Mouse (Mus musculus) limb, embryonic 10.5 days (tissue): Measurements from ENCODE around the gene Cand2. TPM values are rescaled to one million over a fixed set of nuclear protein-coding genes. Genes with fewer than 3 reads are reported as not detected.

Experiments used
- DNase-seq: peaks from one replicate; pipeline ENCODE4 v3.0.0-alpha.2; 2017; ENCODE audit warnings: low spot score
- H3K27ac ChIP-seq: fragments of 300-500 bp; sonication (generic); 2 replicates; pipeline ENCODE4 v1.5.1; 2016; ENCODE audit warnings: mild to moderate bottlenecking
- H3K27me3 ChIP-seq: fragments of 300-500 bp; sonication (generic); 2 replicates; pipeline ENCODE4 v1.6.1; 2016; ENCODE audit warnings: low read depth, mild to moderate bottlenecking; ENCODE audit not compliant: poor library complexity, severe bottlenecking
- H3K36me3 ChIP-seq: fragments of 300-500 bp; sonication (generic); 2 replicates; pipeline ENCODE4 v1.6.1; 2016; ENCODE audit warnings: mild to moderate bottlenecking, moderate library complexity
- H3K4me1 ChIP-seq: fragments of 300-500 bp; sonication (generic); 2 replicates; pipeline ENCODE4 v1.6.1; 2016
- H3K4me3 ChIP-seq: fragments of 300-500 bp; sonication (generic); 2 replicates; pipeline ENCODE4 v1.5.1; 2016; ENCODE audit warnings: mild to moderate bottlenecking, moderate library complexity
- H3K9me3 ChIP-seq: fragments of 300-500 bp; sonication (generic); replicated peaks from 2 replicates; pipeline ENCODE4 v1.6.1; 2016; ENCODE audit warnings: mild to moderate bottlenecking
- WGBS: fragments of 180-500 bp; shearing (Covaris S2); methylation state at CpG from one replicate; pipeline ENCODE4 v1.1.7; 2016; 5-methylcytosine and 5-hydroxymethylcytosine counted together
- polyA plus RNA-seq: library from polyadenylated mRNA; unstranded; fragments of >200 nt; fragmentation: Nextera tagmentation; extraction: Ambion mirVana; gene quantifications from 2 replicates; pipeline ENCODE4 v1.2.1, GENCODE M21; 2016

Cand2 gene
- polyA plus RNA-seq: 73.1 and 88.1 TPM in 2 replicates

DNA sequence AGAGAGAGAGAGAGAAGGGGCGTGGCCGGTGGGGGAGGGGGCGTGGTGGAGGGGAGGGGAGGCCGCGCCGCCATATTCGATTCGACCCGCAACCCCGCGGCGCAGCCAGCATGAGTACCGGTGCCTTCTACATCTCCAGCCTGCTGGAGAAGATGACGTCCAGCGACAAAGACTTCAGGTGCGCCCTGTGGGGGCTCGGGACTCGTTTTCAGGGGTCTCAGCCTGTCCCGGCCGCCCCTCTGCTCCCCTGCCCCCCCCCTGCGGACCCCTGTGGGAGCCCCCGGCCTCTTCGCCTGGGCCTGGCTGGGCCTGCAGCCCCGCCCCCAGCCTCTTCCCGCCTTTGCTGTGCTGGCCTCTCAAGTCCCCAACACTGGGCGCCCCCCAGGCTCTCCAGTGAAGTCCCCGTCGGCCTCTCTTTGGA lies at the start of gene Cand2:
Gene Cand2, plus strand, starts transcription at position 38 of the 421 bp plus-strand sequence.
- Histone ChIP-seq H3K4me1 (peaks cover 30% of the 10 kb centered on the region), H3K36me3 (peaks cover 27% of the 10 kb centered on the region), H3K4me3 (peak within 1 kb of the TSS; percentile 87), H3K27me3 (no peaks in the 10 kb centered on the region), H3K9me3 (no peaks in the 10 kb centered on the region), H3K27ac (peak within 1 kb of the TSS; percentile 99)
- peak; percentile 88 for DNase-seq
- under 1% methylated on average over 27 of the region's 28 CpGs for WGBS

GRCm38 (mm10) chr6:115727108-115727507 lies 47.2 kb upstream of the Cand2 start:
- WGBS: 87% methylated on average over 1 of the region's 1 CpGs
- Histone ChIP-seq H3K36me3 (no peaks in the 10 kb centered on the region), H3K27ac (no peak overlapping the region), H3K4me3 (no peak overlapping the region), H3K9me3 (no peaks in the 10 kb centered on the region), H3K4me1 (0 out of 2 replicates have a peak, but pooled peaks cover 10% of the 10 kb centered on the region), H3K27me3 (no peaks in the 10 kb centered on the region)
- DNase-seq: peak; percentile 64

DNA sequence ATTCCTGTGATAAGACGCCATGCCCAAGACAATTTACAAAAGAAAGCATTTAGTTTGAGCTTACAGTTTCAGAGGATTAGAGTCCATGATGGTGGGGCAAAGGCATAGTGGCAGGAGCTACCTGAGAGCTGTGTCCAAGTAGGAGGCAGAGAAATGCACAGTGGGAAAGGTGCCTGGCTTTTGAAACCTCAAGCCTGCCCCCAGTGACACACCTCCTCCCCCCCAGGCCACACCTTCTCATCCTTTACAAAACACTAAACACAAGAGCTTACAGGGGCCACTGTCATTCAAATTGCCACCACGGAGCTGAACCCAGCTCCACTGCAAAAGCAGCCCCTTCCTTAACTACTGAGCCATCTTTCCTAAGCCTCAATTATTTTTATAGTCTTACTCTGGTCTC lies 46.8 kb upstream of the Cand2 start:
- H3K36me3 ChIP-seq: no peaks in the 10 kb centered on the region
- no peak for DNase-seq
- H3K27ac ChIP-seq: no peak overlapping the region
- 62% methylated on average over 2 of the region's 2 CpGs for WGBS
- H3K9me3 ChIP-seq: no peaks in the 10 kb centered on the region
- no peak overlapping the region for H3K4me3 ChIP-seq
- 0 out of 2 replicates have a peak, but pooled peaks cover 10% of the 10 kb centered on the region for H3K4me1 ChIP-seq
- H3K27me3 ChIP-seq: no peaks in the 10 kb centered on the region

DNA sequence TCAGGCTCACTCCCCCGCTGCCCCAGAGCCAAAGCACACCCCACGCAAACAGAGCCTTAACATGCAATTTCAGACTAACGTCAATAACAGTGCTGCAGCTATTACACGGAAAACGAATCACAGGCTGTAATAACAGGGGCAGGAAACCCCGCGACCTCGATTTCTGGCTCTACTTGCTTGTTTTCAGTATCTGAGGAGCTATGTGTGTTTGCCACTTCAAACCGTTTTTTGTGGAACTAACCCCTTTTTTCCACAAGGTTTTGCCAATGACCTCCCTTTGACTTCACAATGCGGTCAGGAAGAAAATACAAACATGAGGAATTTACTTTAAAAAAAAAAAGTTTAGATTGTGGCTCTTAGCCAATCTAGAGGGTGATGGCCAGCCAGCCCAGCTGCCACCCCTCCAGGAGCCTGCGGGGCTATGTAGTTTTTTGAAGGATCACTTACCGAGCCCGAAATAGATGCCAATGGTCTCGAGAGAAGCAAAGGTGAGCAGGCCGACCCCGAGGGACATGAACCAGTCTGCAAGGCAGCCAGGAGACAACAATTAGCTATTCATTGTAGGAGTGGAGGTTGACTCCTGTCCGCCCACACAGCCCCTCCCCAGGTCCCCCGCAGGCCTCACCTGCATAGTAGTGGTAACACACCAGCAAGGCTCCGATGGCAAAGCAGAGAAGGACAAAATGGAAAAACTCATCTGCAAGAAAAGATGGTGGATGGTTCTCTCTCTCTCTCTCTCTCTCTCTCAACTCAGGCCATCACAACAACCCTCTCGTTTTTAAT lies 43.6 kb upstream of the Cand2 start:
- H3K27ac ChIP-seq: no peak overlapping the region

DNA sequence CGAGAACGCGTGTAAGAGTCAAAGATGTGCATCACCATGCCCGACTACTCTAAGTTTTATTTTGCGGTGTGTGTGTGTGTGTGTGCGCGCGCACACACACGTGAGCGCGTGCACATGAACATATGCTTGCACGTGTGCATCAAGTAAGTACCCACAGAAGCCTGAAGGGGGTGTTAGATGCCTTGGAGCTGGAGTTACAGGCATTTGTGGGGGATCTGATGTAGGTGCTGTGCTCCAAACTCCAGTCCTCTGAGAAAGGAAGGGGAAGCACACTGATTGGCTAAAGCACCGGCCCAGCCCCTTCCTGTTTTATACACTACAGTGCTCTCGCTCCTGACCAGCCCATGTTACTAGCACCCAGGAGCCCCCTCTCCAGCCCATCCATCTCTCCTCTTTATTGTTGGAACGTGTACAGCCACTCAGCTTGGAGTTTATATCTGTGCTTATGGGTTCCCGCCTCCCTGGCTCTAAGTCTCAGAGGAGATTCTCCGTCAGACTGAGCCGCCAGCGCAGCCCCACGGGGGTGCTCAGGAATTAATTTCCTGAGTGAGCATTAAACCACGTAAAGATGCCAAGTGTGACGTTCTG lies 41.9 kb upstream of the Cand2 start:
- H3K4me1 ChIP-seq: 0 out of 2 replicates have a peak, but pooled peaks cover 10% of the 10 kb centered on the region
- H3K27ac ChIP-seq: no peak overlapping the region
- H3K36me3 ChIP-seq: no peaks in the 10 kb centered on the region
- H3K4me3 ChIP-seq: no peak overlapping the region
- no peak for DNase-seq
- H3K9me3 ChIP-seq: no peaks in the 10 kb centered on the region
- WGBS: 89% methylated on average over 22 of the region's 22 CpGs
- no peaks in the 10 kb centered on the region for H3K27me3 ChIP-seq

More for the DNA sequence above, 43.6 kb upstream of the Cand2 start:
- Histone ChIP-seq H3K4me3 (no peak overlapping the region), H3K27me3 (no peaks in the 10 kb centered on the region), H3K36me3 (no peaks in the 10 kb centered on the region), H3K9me3 (no peaks in the 10 kb centered on the region), H3K4me1 (0 out of 2 replicates have a peak, but pooled peaks cover 10% of the 10 kb centered on the region)
- DNase-seq: no peak
- 76% methylated on average over 20 of the region's 20 CpGs for WGBS

- H3K4me1 ChIP-seq: 0 out of 2 replicates have a peak, but pooled peaks cover 3% of the 10 kb centered on the region
- H3K27ac ChIP-seq: no peak overlapping the region
- WGBS: 81% methylated on average over 4 of the region's 4 CpGs
- H3K9me3 ChIP-seq: no peaks in the 10 kb centered on the region
- no peak overlapping the region for H3K4me3 ChIP-seq
- no peaks in the 10 kb centered on the region for H3K27me3 ChIP-seq
- DNase-seq: peak; percentile 53
- H3K36me3 ChIP-seq: no peaks in the 10 kb centered on the region
Measured at GRCm38 (mm10) chr6:115734909-115735308, 39.4 kb upstream of the Cand2 start.

GRCm38 (mm10) chr6:115739056-115739455 lies 35.3 kb upstream of the Cand2 start:
- H3K9me3 ChIP-seq: no peaks in the 10 kb centered on the region
- H3K36me3 ChIP-seq: no peaks in the 10 kb centered on the region
- no peak overlapping the region for H3K4me3 ChIP-seq
- H3K4me1 ChIP-seq: peaks cover 3% of the 10 kb centered on the region; the same call in 1 of the 2 replicates
- no peak overlapping the region for H3K27ac ChIP-seq
- no peak for DNase-seq
- WGBS: 88% methylated on average over 5 of the region's 5 CpGs
- H3K27me3 ChIP-seq: no peaks in the 10 kb centered on the region

- no peak overlapping the region for H3K27ac ChIP-seq
Measured at GRCm38 (mm10) chr6:115743569-115743968, 30.8 kb upstream of the Cand2 start.

DNA sequence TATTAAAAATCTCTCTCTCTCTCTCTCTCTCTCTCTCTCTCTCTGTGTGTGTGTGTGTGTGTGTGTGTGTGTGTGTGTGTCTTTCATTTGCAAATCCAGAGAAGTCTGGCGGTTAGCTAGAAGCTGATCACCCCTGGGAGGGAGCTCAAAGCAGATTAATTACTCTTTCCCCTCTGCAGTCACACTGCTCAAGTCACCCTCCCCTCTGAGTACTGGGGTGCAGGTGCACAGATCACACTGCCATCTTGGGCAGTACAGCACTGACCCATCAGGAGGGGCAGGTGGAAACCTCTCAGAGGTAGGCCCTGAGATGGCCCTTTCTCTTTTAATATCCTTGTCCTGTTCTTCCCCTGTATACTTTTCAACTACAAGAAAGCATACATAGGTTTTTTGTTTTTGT lies 28.0 kb upstream of the Cand2 start:
- Histone ChIP-seq H3K9me3 (no peaks in the 10 kb centered on the region), H3K27ac (no peak overlapping the region), H3K27me3 (no peaks in the 10 kb centered on the region), H3K4me3 (no peak overlapping the region), H3K36me3 (no peaks in the 10 kb centered on the region), H3K4me1 (peaks cover 6% of the 10 kb centered on the region)
- DNase-seq: no peak
- 57% methylated on average over 1 of the region's 1 CpGs for WGBS

More at GRCm38 (mm10) chr6:115743569-115743968, 30.8 kb upstream of the Cand2 start:
- no peak overlapping the region for H3K4me3 ChIP-seq
- H3K9me3 ChIP-seq: no peaks in the 10 kb centered on the region
- no peak for DNase-seq
- H3K27me3 ChIP-seq: no peaks in the 10 kb centered on the region
- H3K36me3 ChIP-seq: no peaks in the 10 kb centered on the region
- WGBS: 4% methylated on average over 1 of the region's 1 CpGs
- H3K4me1 ChIP-seq: peaks cover 6% of the 10 kb centered on the region

DNA sequence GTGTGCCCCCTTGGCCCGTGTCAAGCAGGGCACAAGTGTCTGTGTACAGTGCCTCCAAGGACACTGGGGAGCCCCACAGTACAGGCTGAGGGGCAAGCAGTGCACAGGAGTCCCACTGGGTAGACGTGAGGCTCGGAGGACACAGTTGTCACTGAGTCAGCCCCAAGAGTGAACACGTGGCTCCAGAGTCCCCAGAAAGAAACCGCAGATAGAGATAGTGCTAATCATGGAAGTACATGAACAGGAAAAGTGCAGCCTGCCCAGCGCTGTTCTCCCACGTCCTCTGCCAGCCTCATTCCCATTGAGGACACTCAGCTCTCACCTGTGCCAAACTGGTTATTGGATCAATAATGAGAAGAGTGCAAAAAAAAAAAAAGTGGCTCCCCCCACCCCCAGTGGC lies 18.8 kb upstream of the Cand2 start:
- Histone ChIP-seq H3K4me3 (no peak overlapping the region), H3K27me3 (no peaks in the 10 kb centered on the region), H3K36me3 (no peaks in the 10 kb centered on the region), H3K9me3 (no peaks in the 10 kb centered on the region), H3K27ac (no peak overlapping the region), H3K4me1 (peaks cover 13% of the 10 kb centered on the region)
- WGBS: 84% methylated on average over 7 of the region's 7 CpGs
- DNase-seq: no peak

- Histone ChIP-seq H3K27me3 (no peaks in the 10 kb centered on the region), H3K36me3 (no peaks in the 10 kb centered on the region), H3K4me1 (peaks cover 47% of the 10 kb centered on the region), H3K27ac (peak overlapping the region; percentile 65), H3K4me3 (no peak overlapping the region), H3K9me3 (no peaks in the 10 kb centered on the region)
- 58% methylated on average over 9 of the region's 9 CpGs for WGBS
- DNase-seq: no peak
Measured at GRCm38 (mm10) chr6:115758981-115759435, 15.3 kb upstream of the Cand2 start.

- peak overlapping the region; percentile 65 for H3K27ac ChIP-seq
- H3K9me3 ChIP-seq: no peaks in the 10 kb centered on the region
- peaks cover 52% of the 10 kb centered on the region for H3K4me1 ChIP-seq
- no peaks in the 10 kb centered on the region for H3K36me3 ChIP-seq
- no peak overlapping the region for H3K4me3 ChIP-seq
- DNase-seq: no peak
- no peaks in the 10 kb centered on the region for H3K27me3 ChIP-seq
- 56% methylated on average over 5 of the region's 5 CpGs for WGBS
Measured at GRCm38 (mm10) chr6:115759461-115759860, 14.9 kb upstream of the Cand2 start.

DNA sequence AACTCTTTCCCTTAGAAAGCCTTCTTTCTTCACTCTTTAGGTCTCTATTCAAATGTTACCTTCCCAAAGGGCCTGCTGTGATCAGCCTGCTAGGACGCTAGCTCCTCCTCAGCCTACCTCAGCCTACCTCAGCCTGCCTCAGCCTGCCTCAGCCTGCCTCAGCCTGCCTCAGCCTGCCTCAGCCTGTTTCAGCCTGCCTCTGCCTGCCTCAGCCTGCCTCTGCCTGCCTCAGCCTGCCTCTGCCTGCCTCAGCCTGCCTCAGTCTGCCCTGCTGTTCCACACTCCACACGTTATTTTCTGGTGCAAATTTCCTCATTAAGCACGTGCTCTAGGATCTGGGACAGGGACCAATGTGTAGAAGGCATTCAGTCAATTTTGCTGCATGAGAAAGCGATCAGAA lies 14.2 kb upstream of the Cand2 start:
- DNase-seq: no peak
- Histone ChIP-seq H3K4me1 (peaks cover 58% of the 10 kb centered on the region), H3K4me3 (no peak overlapping the region), H3K27ac (peak overlapping the region; percentile 31; the same call in 1 of the 2 replicates), H3K9me3 (no peaks in the 10 kb centered on the region), H3K27me3 (no peaks in the 10 kb centered on the region), H3K36me3 (no peaks in the 10 kb centered on the region)
- whole genome bisulfite sequencing: 96% methylated on average over 4 of the region's 4 CpGs
